Mouse (Mus musculus) midbrain, embryonic 14.5 days (tissue): ENCODE data around the gene Tpcn2. TPM values are rescaled to one million over a fixed set of nuclear protein-coding genes. Genes with fewer than 3 reads are reported as not detected.

Source experiments
- ATAC-seq: fragments of 200-750 bp; cut with Nextera tagmentation; 2 replicates; pipeline ENCODE4 v1.8.0; 2017; ENCODE audit warnings: moderate number of reproducible peaks, moderate library complexity; ENCODE audit not compliant: low FRiP score, low TSS enrichment
- DNase-seq: peaks from one replicate; pipeline ENCODE4 v3.0.0-alpha.2; 2015
- H3K27ac ChIP-seq: fragments of 300-500 bp; sonication (generic); replicated peaks from 2 replicates; pipeline ENCODE4 v1.5.1; 2014; ENCODE audit warnings: mild to moderate bottlenecking, low read depth, low read length, moderate library complexity
- H3K27me3 ChIP-seq: fragments of 300-500 bp; sonication (generic); 2 replicates; pipeline ENCODE4 v1.6.1; 2014; ENCODE audit warnings: low read length, control low read depth, mixed read lengths; ENCODE audit not compliant: control insufficient read depth, insufficient read depth
- H3K36me3 ChIP-seq: fragments of 300-500 bp; sonication (generic); 2 replicates; pipeline ENCODE4 v1.6.1; 2014; ENCODE audit warnings: low read length, control low read depth; ENCODE audit not compliant: control insufficient read depth, insufficient read depth
- H3K4me1 ChIP-seq: fragments of 300-500 bp; sonication (generic); 2 replicates; pipeline ENCODE4 v1.6.1; 2014; ENCODE audit warnings: mild to moderate bottlenecking, antibody characterized with exemption, low read length, control low read depth; ENCODE audit not compliant: control insufficient read depth, insufficient read depth
- H3K4me2 ChIP-seq: fragments of 300-500 bp; sonication (generic); 2 replicates; pipeline ENCODE4 v1.6.1; 2014; ENCODE audit warnings: mild to moderate bottlenecking, low read length, moderate library complexity
- H3K4me3 ChIP-seq: fragments of 300-500 bp; sonication (generic); replicated peaks from 2 replicates; pipeline ENCODE4 v1.5.1; 2014; ENCODE audit warnings: low read depth, low read length
- H3K9ac ChIP-seq: fragments of 300-500 bp; sonication (generic); replicated peaks from 2 replicates; pipeline ENCODE4 v1.6.1; 2014; ENCODE audit warnings: mild to moderate bottlenecking, low read length, moderate library complexity
- H3K9me3 ChIP-seq: fragments of 300-500 bp; sonication (generic); 2 replicates; pipeline ENCODE4 v1.6.1; 2016; ENCODE audit warnings: low read length, control low read depth, mixed read lengths; ENCODE audit not compliant: control insufficient read depth
- whole genome bisulfite sequencing: fragments of 180-500 bp; shearing (Covaris S2); extraction: QIAGEN DNeasy Blood & Tissue Kit; methylation state at CpG from one replicate; pipeline ENCODE4 v1.1.7; 2014; 5-methylcytosine and 5-hydroxymethylcytosine counted together
- polyA plus RNA-seq: library from polyadenylated mRNA; unstranded; fragments of >200 nt; fragmentation: Nextera tagmentation; extraction: Ambion mirVana; gene quantifications from 2 replicates; pipeline ENCODE4 v1.2.1, GENCODE M21; 2014

Tpcn2 gene
- polyA plus RNA-seq, 1 experiment from 2014 or later = 1.4 TPM

GRCm38 (mm10) chr7:145302488-145303285 lies 18.9 kb upstream of the Tpcn2 start:
- Histone ChIP-seq H3K27ac (no peak overlapping the region), H3K4me3 (peak overlapping the region; percentile 15; the same call in 1 of the 2 replicates), H3K4me2 (peak overlapping the region; percentile 45), H3K27me3 (no peaks in the 10 kb centered on the region), H3K36me3 (no peaks in the 10 kb centered on the region), H3K9me3 (no peaks in the 10 kb centered on the region), H3K9ac (no peak overlapping the region), H3K4me1 (no peaks in the 10 kb centered on the region; the same call in 1 of the 2 replicates)
- DNase-seq (peak; percentile 69), ATAC-seq (peak; percentile 68)
- 7% methylated on average over 20 of the region's 20 CpGs for WGBS

- Histone ChIP-seq H3K36me3 (no peaks in the 10 kb centered on the region), H3K4me1 (no peaks in the 10 kb centered on the region; the same call in 1 of the 2 replicates), H3K4me3 (no peak overlapping the region), H3K27ac (no peak overlapping the region), H3K9me3 (no peaks in the 10 kb centered on the region), H3K9ac (no peak overlapping the region), H3K27me3 (no peaks in the 10 kb centered on the region), H3K4me2 (no peak overlapping the region)
- WGBS = 92% methylated on average over 6 of the region's 6 CpGs
- no peak for ATAC-seq
- no peak for DNase-seq
Observed at GRCm38 (mm10) chr7:145301341-145302005, 17.7 kb upstream of the Tpcn2 start.

- no peaks in the 10 kb centered on the region for H3K36me3 ChIP-seq
- ATAC-seq (no peak), DNase-seq (no peak)
- H3K4me3 ChIP-seq = no peak overlapping the region
- H3K27ac ChIP-seq = no peak overlapping the region
- H3K9me3 ChIP-seq = no peaks in the 10 kb centered on the region
- H3K4me2 ChIP-seq = no peak overlapping the region
- no peaks in the 10 kb centered on the region; the same call in 1 of the 2 replicates for H3K4me1 ChIP-seq
- no peak overlapping the region for H3K9ac ChIP-seq
- no peaks in the 10 kb centered on the region for H3K27me3 ChIP-seq
Observed at GRCm38 (mm10) chr7:145301008-145301340, 17.2 kb upstream of the Tpcn2 start.

- Histone ChIP-seq H3K27ac (no peak within 1 kb of the TSS), H3K9me3 (no peaks in the 10 kb centered on the region), H3K4me1 (no peaks in the 10 kb centered on the region; the same call in 1 of the 2 replicates), H3K4me2 (no peak within 1 kb of the TSS), H3K9ac (no peak within 1 kb of the TSS), H3K36me3 (no peaks in the 10 kb centered on the region), H3K27me3 (no peaks in the 10 kb centered on the region), H3K4me3 (no peak within 1 kb of the TSS)
- 39% methylated on average over 13 of the region's 13 CpGs for WGBS
- DNase-seq = peak; percentile 14
- no peak for ATAC-seq
Observed at GRCm38 (mm10) chr7:145300321-145301007, 16.7 kb upstream of the Tpcn2 start, which contains the start of gene Mrgprf. Gene Mrgprf, plus strand, starts transcription at chr7:145300828.

- DNase-seq (peak; percentile 3), ATAC-seq (no peak)
- H3K9me3 ChIP-seq = no peaks in the 10 kb centered on the region
- no peak overlapping the region for H3K27ac ChIP-seq
- H3K36me3 ChIP-seq = no peaks in the 10 kb centered on the region
- no peak overlapping the region for H3K4me2 ChIP-seq
- no peak overlapping the region for H3K4me3 ChIP-seq
- H3K27me3 ChIP-seq = no peaks in the 10 kb centered on the region
- H3K4me1 ChIP-seq = no peaks in the 10 kb centered on the region; the same call in 1 of the 2 replicates
- no peak overlapping the region for H3K9ac ChIP-seq
- WGBS = 76% methylated on average over 7 of the region's 7 CpGs
Observed at GRCm38 (mm10) chr7:145299562-145300320, 15.9 kb upstream of the Tpcn2 start.

GRCm38 (mm10) chr7:145298666-145299490 lies 15.1 kb upstream of the Tpcn2 start:
- Histone ChIP-seq H3K4me3 (no peak overlapping the region), H3K27me3 (no peaks in the 10 kb centered on the region), H3K9ac (no peak overlapping the region), H3K4me2 (no peak overlapping the region), H3K36me3 (no peaks in the 10 kb centered on the region), H3K4me1 (no peaks in the 10 kb centered on the region; the same call in 1 of the 2 replicates), H3K9me3 (no peaks in the 10 kb centered on the region), H3K27ac (no peak overlapping the region)
- WGBS = 61% methylated on average over 3 of the region's 3 CpGs
- DNase-seq (no peak), ATAC-seq (no peak)

GRCm38 (mm10) chr7:145293859-145294258 lies 10.0 kb upstream of the Tpcn2 start:
- no peak for ATAC-seq
- no peaks in the 10 kb centered on the region for H3K27me3 ChIP-seq

More at GRCm38 (mm10) chr7:145293859-145294258, 10.0 kb upstream of the Tpcn2 start:
- Histone ChIP-seq H3K9ac (no peak overlapping the region), H3K4me1 (no peaks in the 10 kb centered on the region), H3K27ac (no peak overlapping the region), H3K36me3 (no peaks in the 10 kb centered on the region), H3K4me2 (no peak overlapping the region), H3K4me3 (no peak overlapping the region), H3K9me3 (no peaks in the 10 kb centered on the region)
- WGBS = 40% methylated on average over 6 of the region's 6 CpGs
- DNase-seq = no peak
